Mouse (Mus musculus) CH12.LX (cell line): Measurements from ENCODE around the gene Edc3.

Experiments
- CHD1 ChIP-seq: IDR thresholded peaks from 2 replicates; pipeline ENCODE4 v1.6.1; 2012; ENCODE audit warnings: low read depth, low read length, improper control_type of control experiment, inconsistent platforms
- CHD2 ChIP-seq: IDR thresholded peaks from 2 replicates; pipeline ENCODE4 v1.6.1; 2011; ENCODE audit warnings: low read length, improper control_type of control experiment
- CTCF ChIP-seq, 2 experiments: IDR thresholded peaks in 1 of 2; conservative IDR thresholded peaks in 1 of 2; 2 replicates each; pipeline ENCODE4 v1.5.1; 2011 to 2012; ENCODE audit warnings: low read depth in 2 of 2, low read length in 2 of 2, improper control_type of control experiment in 1 of 2, inconsistent platforms in 1 of 2, mild to moderate bottlenecking in 1 of 2, moderate library complexity in 1 of 2
- E2F4 ChIP-seq: IDR thresholded peaks from 2 replicates; pipeline ENCODE4 v1.6.1; 2011; ENCODE audit warnings: low read depth, low read length, improper control_type of control experiment; ENCODE audit not compliant: insufficient replicate concordance
- EP300 ChIP-seq: IDR thresholded peaks from 2 replicates; pipeline ENCODE4 v1.6.1; 2011; ENCODE audit warnings: low read length, improper control_type of control experiment
- HCFC1 ChIP-seq: IDR thresholded peaks from 2 replicates; pipeline ENCODE4 v1.6.1; 2012; ENCODE audit warnings: low read depth, mild to moderate bottlenecking, inconsistent platforms, low read length, improper control_type of control experiment
- MAFK ChIP-seq: IDR thresholded peaks from 2 replicates; pipeline ENCODE4 v1.6.1; 2011; ENCODE audit warnings: low read length, improper control_type of control experiment; ENCODE audit not compliant: insufficient replicate concordance
- MEF2A ChIP-seq: IDR thresholded peaks from 2 replicates; pipeline ENCODE4 v1.6.1; 2014; ENCODE audit warnings: low read depth, mild to moderate bottlenecking, inconsistent platforms, low read length, improper control_type of control experiment, borderline replicate concordance
- MXI1 ChIP-seq: IDR thresholded peaks from 2 replicates; pipeline ENCODE4 v1.6.1; 2011; ENCODE audit warnings: mild to moderate bottlenecking, low read depth, low read length, improper control_type of control experiment
- MYC ChIP-seq: IDR thresholded peaks from 2 replicates; pipeline ENCODE4 v1.6.1; 2011; ENCODE audit warnings: low read depth, mild to moderate bottlenecking, improper control_type of control experiment, low read length
- SMC3 ChIP-seq: IDR thresholded peaks from 2 replicates; pipeline ENCODE4 v1.6.1; 2011; ENCODE audit warnings: low read depth, low read length, improper control_type of control experiment

- TF ChIP-seq HCFC1 (no peak), MAFK (no peak), E2F4 (no peak), CHD2 (no peak), MXI1 (no peak), CTCF (conservative IDR thresholded peaks at IDR 0.05 in 1 of 2, IDR thresholded peaks at IDR 0.05 in 1 of 2; ENCODE audit: low read depth in 2 of 2, low read length in 2 of 2) (peak; percentile 69 to 99), SMC3 (peak; percentile 83), CHD1 (no peak), MYC (no peak), EP300 (no peak), MEF2A (no peak)
These were observed 50.9 kb downstream of the Edc3 start for GRCm38 (mm10) chr9:57759289-57759688.
